Mouse (Mus musculus) hindbrain, embryonic 15.5 days (tissue): ENCODE measurements around the gene Slc2a10. TPM values are rescaled to one million over a fixed set of nuclear protein-coding genes. Genes with fewer than 3 reads are reported as not detected.
A peak's percentile ranks its signal among the peaks of the same experiment; 100 is the strongest.

Experiments
- ATAC-seq: fragments of 200-750 bp; cut with Nextera tagmentation; 2 replicates; pipeline ENCODE4 v1.8.0; 2017; ENCODE audit warnings: low read depth, moderate number of reproducible peaks, moderate TSS enrichment; ENCODE audit not compliant: low FRiP score
- H3K27ac ChIP-seq: fragments of 300-500 bp; sonication (generic); replicated peaks from 2 replicates; pipeline ENCODE4 v1.5.1; 2015; ENCODE audit warnings: mild to moderate bottlenecking, inconsistent platforms
- H3K27me3 ChIP-seq: fragments of 300-500 bp; sonication (generic); 2 replicates; pipeline ENCODE4 v1.6.1; 2015; ENCODE audit warnings: control low read depth, inconsistent platforms
- H3K36me3 ChIP-seq: fragments of 300-500 bp; sonication (generic); 2 replicates; pipeline ENCODE4 v1.6.1; 2015; ENCODE audit warnings: control low read depth, inconsistent platforms
- H3K4me1 ChIP-seq: fragments of 300-500 bp; sonication (generic); replicated peaks from 2 replicates; pipeline ENCODE4 v1.6.1; 2015; ENCODE audit warnings: control low read depth, inconsistent platforms
- H3K4me2 ChIP-seq: fragments of 300-500 bp; sonication (generic); 2 replicates; pipeline ENCODE4 v1.6.1; 2015; ENCODE audit warnings: moderate library complexity, mild to moderate bottlenecking, inconsistent platforms
- H3K4me3 ChIP-seq: fragments of 300-500 bp; sonication (generic); 2 replicates; pipeline ENCODE4 v1.5.1; 2015; ENCODE audit warnings: mild to moderate bottlenecking, inconsistent platforms
- H3K9ac ChIP-seq: fragments of 300-500 bp; sonication (generic); 2 replicates; pipeline ENCODE4 v1.6.1; 2015; ENCODE audit warnings: inconsistent platforms
- H3K9me3 ChIP-seq: fragments of 300-500 bp; sonication (generic); 2 replicates; pipeline ENCODE4 v1.6.1; 2016; ENCODE audit warnings: control low read depth, inconsistent platforms
- WGBS: fragments of 180-500 bp; shearing (Covaris S2); methylation state at CpG from one replicate; pipeline ENCODE4 v1.1.7; 2015; 5-methylcytosine and 5-hydroxymethylcytosine counted together
- polyA plus RNA-seq: library from polyadenylated mRNA; unstranded; fragments of >200 nt; fragmentation: Nextera tagmentation; extraction: Ambion mirVana; gene quantifications from 2 replicates; pipeline ENCODE4 v1.2.1, GENCODE M21; 2015

Gene Slc2a10
- polyA plus RNA-seq, 1 experiment from 2014 or later, result 3.5 TPM

DNA sequence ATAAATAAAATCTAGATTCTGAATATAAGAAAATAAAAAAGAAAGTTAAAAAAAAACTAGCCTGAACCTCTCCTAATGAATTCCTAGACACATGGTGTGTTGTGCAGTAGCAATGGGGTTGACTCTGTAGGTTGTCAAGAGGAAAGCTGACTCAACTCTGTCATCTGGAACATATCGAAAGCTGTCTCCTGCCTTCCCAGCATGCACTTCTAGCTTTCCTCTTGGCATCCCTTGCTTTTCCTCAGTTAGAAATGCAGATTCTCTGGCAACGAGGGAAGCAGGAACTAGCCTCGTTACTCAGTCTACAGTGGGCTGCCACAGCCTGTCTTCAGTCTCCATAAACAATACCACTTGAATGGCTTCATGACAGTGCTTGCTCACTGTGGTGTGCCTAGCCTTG lies 17.8 kb upstream of the Slc2a10 start:
- Histone ChIP-seq H3K9me3 (no peaks in the 10 kb centered on the region), H3K4me3 (no peak overlapping the region), H3K4me1 (peaks cover 12% of the 10 kb centered on the region), H3K27ac (no peak overlapping the region), H3K27me3 (no peaks in the 10 kb centered on the region), H3K4me2 (no peak overlapping the region), H3K9ac (no peak overlapping the region), H3K36me3 (peaks cover 21% of the 10 kb centered on the region)
- no peak for ATAC-seq
- WGBS, result 80% methylated on average over 3 of the region's 3 CpGs

- Histone ChIP-seq H3K4me1 (peaks cover 12% of the 10 kb centered on the region), H3K9ac (no peak overlapping the region), H3K4me2 (no peak overlapping the region), H3K9me3 (no peaks in the 10 kb centered on the region), H3K27ac (0 out of 2 replicates have a peak overlapping the region, but pooled peaks have one; percentile 29), H3K36me3 (peaks cover 21% of the 10 kb centered on the region), H3K4me3 (no peak overlapping the region), H3K27me3 (no peaks in the 10 kb centered on the region)
- ATAC-seq, result peak; percentile 29
- 65% methylated on average over 5 of the region's 5 CpGs for WGBS
These were observed 17.2 kb upstream of the Slc2a10 start for GRCm38 (mm10) chr2:165486401-165486800.

- 20% methylated on average over 8 of the region's 8 CpGs for WGBS
- Histone ChIP-seq H3K9ac (no peak overlapping the region), H3K27me3 (no peaks in the 10 kb centered on the region), H3K27ac (0 out of 2 replicates have a peak overlapping the region, but pooled peaks have one; percentile 29), H3K4me1 (peaks cover 15% of the 10 kb centered on the region), H3K36me3 (peaks cover 21% of the 10 kb centered on the region), H3K9me3 (no peaks in the 10 kb centered on the region), H3K4me2 (no peak overlapping the region), H3K4me3 (no peak overlapping the region)
- ATAC-seq, result peak; percentile 37; the same call in 1 of the 2 replicates
These were observed 16.6 kb upstream of the Slc2a10 start for GRCm38 (mm10) chr2:165486881-165487535.

DNA sequence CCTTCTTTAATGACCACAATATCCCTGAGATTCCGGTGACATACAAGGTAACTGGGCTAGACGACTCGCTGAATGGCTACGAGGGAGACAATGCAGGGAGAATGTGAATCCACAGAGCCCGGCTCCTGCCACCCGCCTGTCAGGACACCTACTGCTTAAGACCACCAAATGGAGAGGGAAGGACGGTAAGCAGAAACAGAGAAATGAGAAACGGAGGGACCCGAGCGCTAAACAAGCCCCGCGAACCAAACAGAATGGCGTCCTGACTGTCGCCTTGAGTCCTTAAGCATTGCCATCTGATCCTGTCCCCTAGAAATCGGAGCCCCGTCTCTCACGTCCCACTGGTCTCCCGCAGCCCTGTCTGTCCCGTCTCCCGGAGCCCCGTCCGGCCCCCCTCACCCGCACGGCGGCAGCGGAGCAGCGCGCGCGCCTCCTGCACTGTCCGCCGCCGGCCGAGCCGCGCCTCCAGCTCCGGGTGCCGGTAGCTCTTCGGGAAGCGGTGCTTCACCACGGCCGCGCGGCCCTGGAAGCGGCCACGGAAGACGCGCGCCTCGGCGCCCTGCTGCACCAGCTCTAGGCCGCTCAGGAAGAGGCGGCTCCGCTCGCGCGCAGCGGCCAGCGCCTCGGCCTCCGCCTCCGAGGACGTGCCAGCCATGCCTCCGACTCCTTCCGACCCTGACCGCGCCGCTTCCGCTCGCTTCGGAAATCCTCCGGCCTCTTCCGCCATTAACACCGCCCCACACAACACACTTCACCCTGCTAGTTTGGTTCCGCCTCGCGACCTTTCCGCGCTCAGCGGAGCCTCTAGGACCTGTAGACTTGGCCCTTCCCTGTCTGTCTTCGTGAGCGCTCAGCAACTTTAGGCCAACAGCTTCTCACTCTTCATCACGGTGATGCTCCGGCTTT lies 10.7 kb upstream of the Slc2a10 start, which contains the start of gene Trp53rka:
TSS of gene Trp53rka (minus strand) at position 677 of the 906 bp plus-strand sequence.
- Histone ChIP-seq H3K27ac (peak within 1 kb of the TSS; percentile 88), H3K27me3 (no peaks in the 10 kb centered on the region), H3K4me1 (peaks cover 19% of the 10 kb centered on the region), H3K4me3 (peak within 1 kb of the TSS; percentile 76), H3K9me3 (no peaks in the 10 kb centered on the region), H3K4me2 (peak within 1 kb of the TSS; percentile 70), H3K9ac (peak within 1 kb of the TSS; percentile 75), H3K36me3 (peaks cover 21% of the 10 kb centered on the region)
- under 1% methylated on average over 83 of the region's 84 CpGs for WGBS
- peak; percentile 91 for ATAC-seq

- Histone ChIP-seq H3K9ac (peak overlapping the region; percentile 75), H3K4me1 (peaks cover 19% of the 10 kb centered on the region), H3K36me3 (peaks cover 21% of the 10 kb centered on the region), H3K4me2 (peak overlapping the region; percentile 70), H3K27me3 (no peaks in the 10 kb centered on the region), H3K4me3 (peak overlapping the region; percentile 76), H3K9me3 (no peaks in the 10 kb centered on the region), H3K27ac (peak overlapping the region; percentile 88)
- ATAC-seq, result peak; percentile 40
- 5% methylated on average over 17 of the region's 17 CpGs for WGBS
These were observed 9.9 kb upstream of the Slc2a10 start for GRCm38 (mm10) chr2:165493587-165494210.

DNA sequence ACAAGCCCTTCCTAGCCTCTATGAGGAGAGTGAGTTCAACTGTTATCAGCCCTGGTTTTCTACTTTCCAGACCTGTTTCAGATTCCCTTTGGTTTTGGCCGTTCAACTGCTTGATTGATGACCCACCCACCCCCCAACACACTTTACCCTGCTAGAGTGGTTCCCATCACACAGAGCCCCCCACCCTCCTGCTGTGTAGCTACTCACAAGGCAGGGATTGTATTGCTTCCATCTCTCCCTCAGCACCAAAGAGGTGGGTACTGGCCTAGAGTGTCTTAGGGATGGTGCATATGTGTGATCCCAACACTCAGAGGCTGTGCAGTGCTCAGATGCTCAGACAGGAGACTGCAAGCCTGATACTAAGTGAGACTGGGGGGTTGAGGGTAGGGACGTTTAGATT lies 9.1 kb upstream of the Slc2a10 start:
- Histone ChIP-seq H3K27me3 (no peaks in the 10 kb centered on the region), H3K4me1 (peaks cover 19% of the 10 kb centered on the region), H3K4me3 (peak overlapping the region; percentile 76; the same call in 1 of the 2 replicates), H3K9ac (0 out of 2 replicates have a peak overlapping the region, but pooled peaks have one; percentile 75), H3K27ac (peak overlapping the region; percentile 88), H3K36me3 (peaks cover 13% of the 10 kb centered on the region), H3K9me3 (no peaks in the 10 kb centered on the region), H3K4me2 (peak overlapping the region; percentile 70)
- no peak for ATAC-seq
- WGBS, result 28% methylated on average over 2 of the region's 2 CpGs

DNA sequence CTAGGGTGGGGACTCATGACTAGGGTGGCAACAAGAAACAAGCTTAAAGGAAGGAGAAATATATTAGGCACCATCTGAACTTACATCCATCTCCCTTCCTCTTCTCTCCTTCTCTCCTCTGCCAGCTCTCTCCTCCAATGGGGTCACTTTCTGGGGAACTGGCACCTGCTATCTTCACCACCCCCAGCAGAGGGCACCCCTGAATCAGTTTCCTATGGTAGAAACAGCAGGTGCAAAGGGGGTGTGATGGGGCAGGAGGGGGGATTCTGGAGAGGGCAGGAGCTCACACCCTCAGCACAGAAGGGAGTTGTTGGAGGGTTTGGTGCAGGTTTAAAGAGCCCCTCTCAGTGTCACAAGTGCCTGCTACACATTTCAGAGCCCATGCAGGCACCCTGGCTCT lies 7.3 kb upstream of the Slc2a10 start:
- Histone ChIP-seq H3K9ac (no peak overlapping the region), H3K36me3 (no peaks in the 10 kb centered on the region), H3K9me3 (no peaks in the 10 kb centered on the region), H3K27me3 (no peaks in the 10 kb centered on the region), H3K4me2 (no peak overlapping the region), H3K4me3 (no peak overlapping the region), H3K4me1 (peaks cover 19% of the 10 kb centered on the region), H3K27ac (no peak overlapping the region)
- no peak for ATAC-seq

GRCm38 (mm10) chr2:165497706-165498275 lies 5.8 kb upstream of the Slc2a10 start:
- no peaks in the 10 kb centered on the region for H3K9me3 ChIP-seq
- no peak overlapping the region for H3K27ac ChIP-seq
- no peaks in the 10 kb centered on the region for H3K36me3 ChIP-seq
- 83% methylated on average over 2 of the region's 2 CpGs for WGBS
- peaks cover 12% of the 10 kb centered on the region for H3K4me1 ChIP-seq
- H3K4me3 ChIP-seq, result no peak overlapping the region
- H3K27me3 ChIP-seq, result no peaks in the 10 kb centered on the region
- ATAC-seq, result no peak
- H3K4me2 ChIP-seq, result no peak overlapping the region
- H3K9ac ChIP-seq, result no peak overlapping the region

- WGBS, result 84% methylated on average over 6 of the region's 6 CpGs
- no peaks in the 10 kb centered on the region for H3K27me3 ChIP-seq
- no peak overlapping the region for H3K4me2 ChIP-seq
These were observed 4.8 kb upstream of the Slc2a10 start for GRCm38 (mm10) chr2:165498816-165499215.

DNA sequence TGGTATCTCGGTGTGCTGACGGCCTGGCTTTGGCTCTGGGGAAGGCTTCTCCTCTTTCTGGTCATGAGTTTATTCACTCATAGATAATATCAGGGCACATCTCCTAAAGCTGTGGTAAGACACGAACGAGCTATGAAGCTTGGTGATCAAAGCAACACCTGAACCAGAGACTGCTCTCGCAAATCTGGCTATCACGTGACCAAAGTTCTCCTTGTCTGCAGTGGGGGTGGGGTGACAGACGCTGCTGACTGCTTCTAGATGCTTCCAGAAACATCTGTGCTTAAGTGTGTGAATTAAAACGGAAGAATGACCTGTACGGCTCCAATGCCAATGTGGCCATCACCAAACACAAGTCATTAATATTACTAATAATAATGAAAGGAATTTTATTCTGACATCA lies 6.1 kb downstream of the Slc2a10 start:
- no peaks in the 10 kb centered on the region for H3K9me3 ChIP-seq
- WGBS, result 82% methylated on average over 9 of the region's 9 CpGs
- no peaks in the 10 kb centered on the region for H3K27me3 ChIP-seq
- H3K27ac ChIP-seq, result no peak overlapping the region
- peaks cover 12% of the 10 kb centered on the region for H3K4me1 ChIP-seq
- no peak overlapping the region for H3K4me2 ChIP-seq
- ATAC-seq, result no peak
- H3K36me3 ChIP-seq, result no peaks in the 10 kb centered on the region
- no peak overlapping the region for H3K4me3 ChIP-seq
- H3K9ac ChIP-seq, result no peak overlapping the region

More at GRCm38 (mm10) chr2:165498816-165499215, 4.8 kb upstream of the Slc2a10 start:
- Histone ChIP-seq H3K4me1 (peaks cover 18% of the 10 kb centered on the region), H3K4me3 (no peak overlapping the region), H3K36me3 (no peaks in the 10 kb centered on the region), H3K27ac (no peak overlapping the region), H3K9me3 (no peaks in the 10 kb centered on the region), H3K9ac (no peak overlapping the region)
- ATAC-seq, result no peak

DNA sequence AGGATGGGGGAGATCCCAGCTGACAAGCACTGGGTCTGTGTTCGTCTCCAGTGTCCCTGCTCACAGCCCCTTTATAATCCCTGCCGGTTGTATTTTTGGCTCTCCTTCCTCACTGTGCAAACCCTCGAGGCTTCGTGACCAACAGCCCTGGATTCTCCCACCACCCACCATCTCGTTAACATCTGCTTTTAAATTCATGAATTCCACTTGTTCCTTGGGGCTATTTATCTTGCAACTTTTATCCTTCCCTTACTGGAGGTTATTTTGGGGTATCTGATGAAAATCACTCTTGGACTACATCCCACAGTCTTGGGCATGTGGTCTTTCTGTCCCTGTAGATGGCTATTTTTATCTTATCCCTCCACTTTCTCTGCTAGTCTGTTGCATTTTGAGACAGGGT lies 6.9 kb downstream of the Slc2a10 start:
- no peak overlapping the region for H3K27ac ChIP-seq
- no peak overlapping the region for H3K4me2 ChIP-seq
- H3K27me3 ChIP-seq, result no peaks in the 10 kb centered on the region
- H3K9ac ChIP-seq, result no peak overlapping the region
- 43% methylated on average over 5 of the region's 5 CpGs for WGBS
- peaks cover 12% of the 10 kb centered on the region for H3K4me1 ChIP-seq
- no peak overlapping the region for H3K4me3 ChIP-seq
- no peaks in the 10 kb centered on the region for H3K9me3 ChIP-seq
- H3K36me3 ChIP-seq, result no peaks in the 10 kb centered on the region
- no peak for ATAC-seq
